Mouse (Mus musculus) hematopoietic multipotent progenitor cell, adult 10-12 weeks (in vitro differentiated cells): Measurements from ENCODE around the gene Zmynd12. TPM values are rescaled to one million over a fixed set of nuclear protein-coding genes. Genes with fewer than 3 reads are reported as not detected.

ENCODE experiments used
- polyA plus RNA-seq: library from polyadenylated mRNA; stranded (reverse); fragments of >175 nt; gene quantifications from 2 replicates; pipeline ENCODE4 v1.2.3, GENCODE M21; 2012; ENCODE audit warnings: low replicate concordance

The Zmynd12 gene
- 0.18 and 0.21 TPM in 2 replicates for polyA plus RNA-seq

GRCm38 (mm10) chr4:119422294-119422964 is at the start of gene Zmynd12, which contains the start of gene Ppcs:
Gene Zmynd12 (plus strand): TSS chr4:119422814.
Gene Ppcs (minus strand): TSS chr4:119422420.

GRCm38 (mm10) chr4:119415072-119415753 is 7.4 kb upstream of the Zmynd12 start, which contains the start of gene Ccdc30:
Gene Ccdc30 (minus strand): TSS chr4:119415521.

GRCm38 (mm10) chr4:119492291-119492932 is 69.8 kb downstream of the Zmynd12 start, which contains the start of gene Rimkla:
Gene Rimkla (minus strand): TSS chr4:119492628.

Other genes with a start within 250 kb of the Zmynd12 start
- gene Zfp691, start 248.6 kb upstream of the Zmynd12 start, polyA plus RNA-seq = 9.6 and 12.2 TPM in 2 replicates
- 1.6 and 40.7 TPM in 2 replicates for gene Ermap, start 232.8 kb upstream of the Zmynd12 start, polyA plus RNA-seq
- gene Svbp, start 227.5 kb upstream of the Zmynd12 start, polyA plus RNA-seq = 69.1 and 98.0 TPM in 2 replicates
- gene Tmem269, start 204.6 kb upstream of the Zmynd12 start, polyA plus RNA-seq = not detected in 2 replicates
- 9.5 and 19.4 TPM in 2 replicates for gene AU022252, start 190.1 kb upstream of the Zmynd12 start, polyA plus RNA-seq
- gene P3h1, start 189.9 kb upstream of the Zmynd12 start, polyA plus RNA-seq = 2.5 and 3.6 TPM in 2 replicates
- 0.02 TPM in 1 of 2 replicates, not detected in the other for gene Cldn19, start 167.4 kb upstream of the Zmynd12 start, polyA plus RNA-seq
- gene Ybx1, start 128.2 kb upstream of the Zmynd12 start, polyA plus RNA-seq = 573 and 743 TPM in 2 replicates
- 1.5 and 2.9 TPM in 2 replicates for gene Ppih, start 102.3 kb upstream of the Zmynd12 start, polyA plus RNA-seq
- 0.85 and 0.96 TPM in 2 replicates for gene Ccdc30, start 7.3 kb upstream of the Zmynd12 start, polyA plus RNA-seq
- 14.1 and 25.8 TPM in 2 replicates for gene Ppcs, start 394 bp upstream of the Zmynd12 start, polyA plus RNA-seq
- 0.05 and 0.25 TPM in 2 replicates for gene Rimkla, start 69.8 kb downstream of the Zmynd12 start, polyA plus RNA-seq
- gene Foxj3, start 114.2 kb downstream of the Zmynd12 start, polyA plus RNA-seq = 13.0 and 14.6 TPM in 2 replicates
- 15.8 and 53.1 TPM in 2 replicates for gene Frg2f1, start 116.7 kb downstream of the Zmynd12 start, polyA plus RNA-seq
- gene Guca2a, start 214.9 kb downstream of the Zmynd12 start, polyA plus RNA-seq = not detected in 2 replicates
- 0.43 and 0.67 TPM in 2 replicates for gene Guca2b, start 236.1 kb downstream of the Zmynd12 start, polyA plus RNA-seq